Mouse (Mus musculus) liver, embryonic 14.5 days (tissue): ENCODE results near the gene Btnl2. TPM values are rescaled to one million over a fixed set of nuclear protein-coding genes. Genes with fewer than 3 reads are reported as not detected.

Experiments
- ATAC-seq: fragments of 200-750 bp; cut with Nextera tagmentation; 2 replicates; pipeline ENCODE4 v1.8.0; 2017; ENCODE audit warnings: moderate number of reproducible peaks, mild to moderate bottlenecking, moderate library complexity; ENCODE audit not compliant: insufficient read depth
- DNase-seq, 3 experiments: peaks; one replicate each; pipeline ENCODE4 v3.0.0-alpha.2; 2012 to 2013; ENCODE audit warnings: low read depth in 3 of 3, low spot score in 3 of 3
- H3K27ac ChIP-seq: fragments of 300-500 bp; sonication (generic); 2 replicates; pipeline ENCODE4 v1.5.1; 2014; ENCODE audit warnings: moderate library complexity, mild to moderate bottlenecking, control low read depth, inconsistent platforms
- H3K27me3 ChIP-seq: fragments of 300-500 bp; sonication (generic); 2 replicates; pipeline ENCODE4 v1.6.1; 2014; ENCODE audit warnings: mild to moderate bottlenecking, low read length, moderate library complexity; ENCODE audit not compliant: control insufficient read depth, insufficient read depth
- H3K36me3 ChIP-seq: fragments of 300-500 bp; sonication (generic); replicated peaks from 2 replicates; pipeline ENCODE4 v1.6.1; 2014; ENCODE audit warnings: low read depth; ENCODE audit not compliant: control insufficient read depth, insufficient read depth
- H3K4me1 ChIP-seq, 2 experiments: fragments of 200-500 bp in 1 of 2; fragments of 300-500 bp in 1 of 2; sonication (generic) in 1 of 2; replicated peaks; 2 replicates each; pipeline ENCODE4 v1.6.1; 2012 to 2014; ENCODE audit warnings: antibody characterized with exemption in 1 of 2, inconsistent platforms in 1 of 2, low read length in 1 of 2; ENCODE audit not compliant: control insufficient read depth in 2 of 2, insufficient read depth in 2 of 2
- H3K4me2 ChIP-seq: fragments of 300-500 bp; sonication (generic); 2 replicates; pipeline ENCODE4 v1.6.1; 2014; ENCODE audit warnings: low read depth, mild to moderate bottlenecking, control low read depth, moderate library complexity
- H3K4me3 ChIP-seq, 2 experiments: fragments of 200-500 bp in 1 of 2; fragments of 300-500 bp in 1 of 2; sonication (generic) in 1 of 2; 2 replicates each; pipeline ENCODE4 v1.5.1; 2012 to 2014; ENCODE audit warnings: low read depth in 2 of 2, low read length in 2 of 2, mild to moderate bottlenecking in 2 of 2, control low read depth in 1 of 2, inconsistent platforms in 1 of 2, moderate library complexity in 1 of 2; ENCODE audit not compliant: insufficient read depth in 1 of 2
- H3K9ac ChIP-seq: fragments of 300-500 bp; sonication (generic); replicated peaks from 2 replicates; pipeline ENCODE4 v1.6.1; 2014; ENCODE audit warnings: mild to moderate bottlenecking, control low read depth, moderate library complexity
- H3K9me3 ChIP-seq: fragments of 300-500 bp; sonication (generic); 2 replicates; pipeline ENCODE4 v1.6.1; 2016; ENCODE audit warnings: low read length, mixed read lengths; ENCODE audit not compliant: control insufficient read depth
- CTCF ChIP-seq: IDR thresholded peaks from 2 replicates; pipeline ENCODE4 v1.5.1; 2016; ENCODE audit warnings: antibody characterized with exemption, low read depth, control low read depth
- EP300 ChIP-seq: IDR thresholded peaks from 2 replicates; pipeline ENCODE4 v1.6.1; 2016; ENCODE audit warnings: antibody characterized with exemption, low read depth
- WGBS: fragments of 180-500 bp; shearing (Covaris S2); extraction: QIAGEN DNeasy Blood & Tissue Kit; methylation state at CpG from one replicate; pipeline ENCODE4 v1.1.7; 2014; ENCODE audit not compliant: insufficient replicate concordance; 5-methylcytosine and 5-hydroxymethylcytosine counted together
- polyA plus RNA-seq, 2 experiments: library from polyadenylated mRNA; depleted of rRNA in 1 of 2; stranded (reverse) in 1 of 2; unstranded in 1 of 2; fragments of >200 nt; fragmentation: Nextera tagmentation in 1 of 2; extraction: Ambion mirVana in 1 of 2; gene quantifications; 2 replicates each; pipeline versions ENCODE4 v1.2.1 to v1.2.3; 2012 to 2014

The Btnl2 gene
- 0.01 and 0.03 TPM in 2 replicates for polyA plus RNA-seq (2012; rRNA removed)
- not detected in 2 replicates for polyA plus RNA-seq (2014; fragmentation: Nextera tagmentation; extraction: Ambion mirVana)

DNA sequence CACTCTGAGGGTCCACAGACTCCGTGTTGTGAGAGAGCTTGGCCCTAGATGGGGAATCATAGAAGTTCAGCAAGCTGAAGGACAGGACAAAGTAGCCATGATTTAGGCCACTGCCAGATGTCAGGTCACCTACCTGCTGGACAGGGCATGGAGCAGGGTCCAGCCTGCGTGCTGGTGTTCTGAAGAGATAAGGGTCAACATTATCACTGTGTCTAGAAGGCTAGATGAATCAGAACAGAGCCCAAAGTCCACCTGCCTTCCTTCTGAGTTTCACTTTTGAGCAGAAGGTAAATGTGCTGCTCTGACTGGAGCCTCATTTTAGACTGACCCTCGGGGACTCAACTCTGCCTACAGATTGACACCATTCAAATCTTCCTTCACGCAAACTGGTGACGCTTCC lies at the start of gene Btnl2:
Btnl2 (plus strand) TSS at position 284 of the 400 bp plus-strand sequence.
- no peak for ATAC-seq
- no peaks in the 10 kb centered on the region for H3K36me3 ChIP-seq
- WGBS: 57% methylated on average over 5 of the region's 5 CpGs
- peaks cover 0 to 4% of the 10 kb centered on the region in 2 experiments; a peak in 2 of 4 replicates for H3K4me1 ChIP-seq
- H3K4me2 ChIP-seq: no peak within 1 kb of the TSS
- TF ChIP-seq CTCF (no peak), EP300 (no peak)
- no peak within 1 kb of the TSS for H3K4me3 ChIP-seq
- DNase-seq: no peak
- no peaks in the 10 kb centered on the region for H3K27me3 ChIP-seq
- H3K9me3 ChIP-seq: no peaks in the 10 kb centered on the region
- H3K27ac ChIP-seq: no peak within 1 kb of the TSS
- no peak within 1 kb of the TSS for H3K9ac ChIP-seq

DNA sequence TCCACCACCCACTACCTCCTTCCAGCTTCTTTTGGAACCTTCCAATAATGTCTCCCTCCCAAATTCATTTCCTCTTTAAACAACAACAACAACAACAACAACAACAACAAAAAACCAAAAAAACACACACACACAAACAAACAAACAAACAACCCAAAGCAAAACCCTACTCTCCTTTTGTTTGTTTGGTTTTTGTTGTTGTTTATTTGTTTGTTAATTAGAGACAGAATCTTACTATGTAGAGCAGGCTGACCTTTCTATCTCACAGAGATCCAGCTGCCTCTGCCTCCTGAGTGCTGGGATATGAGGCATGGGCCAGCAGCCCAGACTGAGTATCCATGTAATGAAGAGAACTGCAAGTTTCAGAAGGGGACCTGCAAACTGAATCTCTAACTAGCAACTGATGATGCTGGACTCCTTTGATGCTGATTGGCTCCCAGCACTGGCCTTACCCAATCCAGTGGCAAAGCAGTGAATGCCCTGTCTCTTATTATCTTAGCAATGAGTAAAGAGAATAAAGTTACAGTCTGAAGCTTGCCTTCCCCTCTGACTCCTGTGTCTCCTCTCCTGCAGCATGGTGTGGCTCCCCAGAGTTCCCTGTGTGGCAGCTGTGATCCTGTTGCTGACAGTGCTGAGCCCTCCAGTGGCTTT lies 49.1 kb upstream of the Btnl2 start, which contains the start of gene H2-Eb1:
H2-Eb1 (plus strand) TSS at position 488 of the 651 bp plus-strand sequence.
- ATAC-seq (peak; percentile 31; the same call in 1 of the 2 replicates), DNase-seq (peak in 2 of 3 experiments; percentile 42 to 44)
- H3K27ac ChIP-seq: no peak within 1 kb of the TSS
- no peaks in the 10 kb centered on the region; the same call in 1 of the 2 replicates for H3K27me3 ChIP-seq
- H3K9me3 ChIP-seq: no peaks in the 10 kb centered on the region
- TF ChIP-seq CTCF (no peak), EP300 (no peak)
- no peak within 1 kb of the TSS for H3K4me3 ChIP-seq
- no peaks in the 10 kb centered on the region for H3K36me3 ChIP-seq
- no peak within 1 kb of the TSS for H3K4me2 ChIP-seq
- H3K4me1 ChIP-seq: 0 out of 4 replicates have a peak, but pooled peaks cover 0 to 2% of the 10 kb centered on the region in 2 experiments
- H3K9ac ChIP-seq: no peak within 1 kb of the TSS

DNA sequence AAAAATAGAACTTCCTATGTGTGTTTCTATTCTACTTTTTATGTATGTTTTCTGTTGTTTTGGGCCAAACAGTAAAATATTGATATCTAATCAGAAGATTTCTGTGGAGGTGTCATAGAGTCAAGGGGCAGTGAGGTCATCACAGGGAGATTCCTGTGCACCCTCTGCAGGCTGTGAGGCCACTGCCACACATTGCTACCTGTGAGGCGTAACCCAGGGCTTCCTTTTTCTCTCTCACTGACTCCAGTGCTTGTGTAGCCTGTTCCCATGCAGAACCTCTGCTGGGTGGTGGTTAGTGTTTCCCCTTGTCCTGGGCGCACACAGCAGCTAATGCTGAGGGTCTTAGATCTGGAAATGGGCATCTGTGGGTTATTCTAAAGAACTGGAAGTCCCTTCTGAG lies 48.2 kb upstream of the Btnl2 start:
- Histone ChIP-seq H3K4me2 (no peak overlapping the region), H3K9me3 (no peaks in the 10 kb centered on the region), H3K9ac (no peak overlapping the region), H3K4me3 (no peak overlapping the region), H3K27ac (no peak overlapping the region), H3K36me3 (no peaks in the 10 kb centered on the region), H3K4me1 (0 out of 4 replicates have a peak, but pooled peaks cover 0 to 2% of the 10 kb centered on the region in 2 experiments), H3K27me3 (no peaks in the 10 kb centered on the region; the same call in 1 of the 2 replicates)
- TF ChIP-seq CTCF (no peak), EP300 (no peak)
- WGBS: 64% methylated on average over 2 of the region's 2 CpGs
- DNase-seq: no peak
- ATAC-seq: no peak

DNA sequence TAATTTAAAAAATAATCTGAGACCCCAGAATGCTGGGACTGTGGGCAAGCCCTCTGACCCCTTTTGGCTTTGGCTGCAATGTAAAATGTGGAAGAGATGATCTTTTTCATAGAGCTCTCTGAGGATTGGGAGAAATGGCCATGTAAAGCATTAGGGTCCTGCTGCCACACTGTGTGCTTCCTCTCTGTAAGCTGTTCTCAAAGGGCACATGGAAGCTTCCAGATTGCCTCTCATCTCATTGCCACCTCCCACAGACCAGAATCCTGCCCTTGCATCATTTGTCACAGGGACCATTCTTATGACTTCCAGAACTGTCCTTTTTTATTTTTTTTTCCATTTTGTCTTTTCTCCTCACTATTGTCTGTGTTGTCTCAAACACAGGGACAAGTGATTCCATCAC lies 47.4 kb upstream of the Btnl2 start:
- TF ChIP-seq CTCF (no peak), EP300 (no peak)
- no peak overlapping the region for H3K4me3 ChIP-seq
- DNase-seq: no peak

DNA sequence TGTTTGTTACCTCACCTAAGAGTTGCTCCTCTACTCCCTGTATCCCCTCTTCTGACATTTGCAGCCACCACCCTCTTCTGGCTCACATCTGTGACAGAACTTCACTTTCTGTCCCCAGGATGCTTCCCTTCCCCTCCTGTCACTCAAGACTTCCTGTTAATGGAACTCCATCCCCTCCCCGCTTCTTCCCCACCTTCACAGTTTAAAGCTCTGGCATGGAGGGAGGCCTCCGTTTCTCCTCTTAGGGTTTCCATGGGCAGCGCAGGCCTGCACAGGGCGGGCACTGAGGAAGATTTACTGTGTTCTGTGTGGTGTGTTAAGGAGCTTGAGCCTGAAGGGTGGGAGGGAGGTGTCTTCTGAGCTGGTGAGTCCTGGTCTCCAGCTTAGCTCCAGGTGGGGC lies 46.5 kb upstream of the Btnl2 start:
- 56% methylated on average over 4 of the region's 4 CpGs for WGBS
- Histone ChIP-seq H3K27ac (no peak overlapping the region), H3K36me3 (no peaks in the 10 kb centered on the region), H3K9ac (no peak overlapping the region), H3K9me3 (no peaks in the 10 kb centered on the region), H3K27me3 (no peaks in the 10 kb centered on the region; the same call in 1 of the 2 replicates), H3K4me2 (no peak overlapping the region), H3K4me1 (0 out of 4 replicates have a peak, but pooled peaks cover 0 to 2% of the 10 kb centered on the region in 2 experiments), H3K4me3 (no peak overlapping the region)
- no peak for ATAC-seq
- TF ChIP-seq EP300 (no peak), CTCF (no peak)
- no peak for DNase-seq

More for the DNA sequence above, 47.4 kb upstream of the Btnl2 start:
- no peak for ATAC-seq
- Histone ChIP-seq H3K36me3 (no peaks in the 10 kb centered on the region), H3K4me2 (no peak overlapping the region), H3K9me3 (no peaks in the 10 kb centered on the region), H3K4me1 (0 out of 4 replicates have a peak, but pooled peaks cover 0 to 2% of the 10 kb centered on the region in 2 experiments), H3K27ac (no peak overlapping the region), H3K9ac (no peak overlapping the region), H3K27me3 (no peaks in the 10 kb centered on the region; the same call in 1 of the 2 replicates)
